Mouse (Mus musculus) G1E-ER4 (cell line): ENCODE measurements at regions not wholly inside any gene's neighbourhood (a gene's known extent, or its start where the extent isn't known, plus 50 kb on each side); places are given as distances from the start of the nearest gene placed in this dataset.
A peak's percentile ranks its signal among the peaks of the same experiment; 100 is the strongest.

Source experiments
- GATA1 ChIP-seq: IDR thresholded peaks from one replicate; pipeline ENCODE4 v1.8.0; 2012; ENCODE audit warnings: low read length, inconsistent platforms

DNA sequence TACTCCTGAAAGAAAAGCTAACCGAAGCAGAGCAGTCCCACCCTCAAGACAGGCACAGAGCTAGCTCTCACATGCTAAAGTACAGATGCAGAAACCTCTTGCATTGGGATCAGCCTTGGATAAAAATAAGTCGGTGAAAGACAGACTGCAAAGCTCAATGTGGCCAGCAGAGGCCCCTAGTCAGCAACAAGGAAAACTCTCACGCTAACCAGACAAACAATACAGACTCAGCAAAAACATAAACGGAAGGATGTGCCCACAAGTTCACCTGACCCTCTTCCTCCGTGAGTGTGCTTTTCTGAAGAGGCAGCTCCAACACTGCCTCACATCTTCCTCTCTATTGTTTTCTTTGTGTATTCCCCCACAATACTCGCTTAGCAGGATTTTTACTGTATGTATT lies 77.8 kb downstream of the Rpia start:
- no peak for TF ChIP-seq GATA1

GRCm38 (mm10) chr6:70713665-70714064 lies 78.4 kb downstream of the Rpia start:
- no peak for TF ChIP-seq GATA1

DNA sequence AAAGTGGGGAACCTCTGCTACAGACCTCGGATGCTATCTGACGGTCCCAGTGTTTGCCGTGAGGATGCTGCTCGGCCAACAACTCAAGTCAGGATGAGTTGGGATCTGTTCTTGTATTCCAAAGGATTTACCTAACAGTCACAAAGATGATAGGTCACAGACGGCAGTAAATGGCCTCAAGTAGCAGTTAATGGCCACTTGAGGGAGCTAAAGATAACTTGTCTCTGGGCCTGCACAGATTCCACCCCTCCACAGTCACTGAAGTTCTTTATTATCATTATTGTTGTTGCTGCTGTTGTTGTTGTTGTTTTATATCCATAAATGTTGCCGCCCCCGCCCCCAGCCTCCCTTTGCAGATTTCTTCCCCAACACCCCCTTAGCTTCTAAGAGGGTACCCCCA lies 78.9 kb downstream of the Rpia start:
- TF ChIP-seq GATA1, result no peak

- TF ChIP-seq GATA1, result peak; percentile 63
These were observed 82.5 kb downstream of the Rpia start for GRCm38 (mm10) chr6:70709338-70710055.

GRCm38 (mm10) chr6:70695596-70695995 lies 96.4 kb downstream of the Rpia start:
- no peak for TF ChIP-seq GATA1
